Mouse (Mus musculus) megakaryocyte progenitor cell, adult 5-6 weeks (primary cell): ENCODE results near the gene Mtfmt. TPM values are rescaled to one million over a fixed set of nuclear protein-coding genes. Genes with fewer than 3 reads are reported as not detected.

Experiments
- ATAC-seq: replicated peaks from 2 replicates; pipeline ENCODE4 v1.8.0; 2016; ENCODE audit warnings: mild to moderate bottlenecking, moderate TSS enrichment, inconsistent platforms; ENCODE audit not compliant: poor library complexity
- total RNA-seq, 2 experiments: library from RNA; stranded (forward) in 1 of 2; stranded (reverse) in 1 of 2; fragments of 157-497, 149-512 nt in 1 of 2; fragments of 200-1000 nt in 1 of 2; gene quantifications; 2 replicates each; pipeline versions ENCODE4 v1.2.3 to v1.2.4; 2015 to 2017

The Mtfmt gene
- total RNA-seq (2015): 26.6 and 27.2 TPM in 2 replicates
- total RNA-seq (2017): 16.4 and 19.5 TPM in 2 replicates

DNA sequence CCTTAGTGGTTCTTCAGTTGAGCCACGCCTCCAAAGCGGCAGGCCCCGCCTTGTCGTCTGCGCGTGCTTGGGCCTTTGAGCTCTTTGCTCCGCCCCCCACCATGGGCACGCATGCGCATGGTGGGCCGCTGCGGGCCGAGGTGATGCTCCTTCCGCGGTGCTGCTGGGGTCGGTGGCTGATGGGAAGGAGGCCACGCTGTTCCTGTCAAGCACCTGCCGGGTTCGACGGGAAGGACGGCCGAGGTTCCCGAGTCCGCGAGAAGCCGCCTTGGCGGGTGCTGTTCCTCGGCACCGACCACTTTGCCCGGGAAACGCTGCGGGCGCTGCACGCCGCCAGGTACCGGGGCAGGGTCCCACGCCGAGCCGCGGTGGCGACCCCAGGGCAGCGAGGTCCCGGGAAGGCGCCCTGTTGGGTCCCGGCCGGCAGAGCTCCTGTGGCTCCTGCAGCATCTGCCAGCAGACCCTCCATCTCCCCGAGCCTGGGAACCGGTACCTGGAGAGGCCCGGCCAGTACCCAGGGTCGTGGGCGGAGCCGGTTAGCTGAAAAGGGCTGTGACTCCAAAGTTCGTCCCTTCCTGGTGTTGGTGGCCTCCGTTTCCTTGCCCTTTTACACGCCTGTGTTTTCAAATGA, at the start of gene Mtfmt:
Gene Mtfmt, plus strand, starts transcription at position 112 of the 631 bp plus-strand sequence.
- peak; percentile 96 for ATAC-seq

DNA sequence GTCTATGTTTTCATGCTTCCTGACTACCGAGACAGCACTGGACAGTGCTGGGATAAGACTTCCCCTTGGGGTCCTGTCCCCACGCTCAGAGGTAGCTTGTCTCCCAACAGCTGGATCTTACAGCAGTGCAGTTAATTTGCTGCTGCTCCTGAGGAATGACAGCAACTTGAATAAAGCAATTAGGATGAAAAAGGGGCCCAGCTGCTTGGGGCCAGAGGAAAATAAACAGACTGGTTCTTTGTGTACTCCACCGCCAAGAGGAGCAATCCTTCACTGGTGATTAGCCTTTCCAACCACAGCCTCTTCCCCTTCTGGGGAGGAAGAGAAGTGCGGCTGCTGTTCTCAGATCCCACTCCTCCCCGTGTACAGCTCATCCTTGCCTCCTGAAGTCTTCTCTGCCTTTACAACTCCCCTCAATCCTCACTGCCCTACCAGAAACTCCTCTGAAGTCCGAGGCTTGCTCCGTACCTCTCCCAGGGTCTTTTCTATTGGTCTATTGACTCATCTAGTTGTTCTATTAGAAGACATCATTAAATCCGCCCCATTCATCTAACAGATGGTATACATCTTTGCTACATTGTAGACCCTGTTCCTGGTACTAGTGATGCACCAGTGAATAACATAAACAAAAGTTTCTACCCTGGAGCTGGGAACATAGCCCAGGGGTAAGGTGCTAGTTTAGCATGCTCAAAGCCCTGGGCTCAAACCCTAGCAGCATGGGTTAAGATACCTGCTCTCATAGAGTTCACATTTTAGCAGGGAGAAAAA, 49.0 kb upstream of the Mtfmt start:
- ATAC-seq: no peak

DNA sequence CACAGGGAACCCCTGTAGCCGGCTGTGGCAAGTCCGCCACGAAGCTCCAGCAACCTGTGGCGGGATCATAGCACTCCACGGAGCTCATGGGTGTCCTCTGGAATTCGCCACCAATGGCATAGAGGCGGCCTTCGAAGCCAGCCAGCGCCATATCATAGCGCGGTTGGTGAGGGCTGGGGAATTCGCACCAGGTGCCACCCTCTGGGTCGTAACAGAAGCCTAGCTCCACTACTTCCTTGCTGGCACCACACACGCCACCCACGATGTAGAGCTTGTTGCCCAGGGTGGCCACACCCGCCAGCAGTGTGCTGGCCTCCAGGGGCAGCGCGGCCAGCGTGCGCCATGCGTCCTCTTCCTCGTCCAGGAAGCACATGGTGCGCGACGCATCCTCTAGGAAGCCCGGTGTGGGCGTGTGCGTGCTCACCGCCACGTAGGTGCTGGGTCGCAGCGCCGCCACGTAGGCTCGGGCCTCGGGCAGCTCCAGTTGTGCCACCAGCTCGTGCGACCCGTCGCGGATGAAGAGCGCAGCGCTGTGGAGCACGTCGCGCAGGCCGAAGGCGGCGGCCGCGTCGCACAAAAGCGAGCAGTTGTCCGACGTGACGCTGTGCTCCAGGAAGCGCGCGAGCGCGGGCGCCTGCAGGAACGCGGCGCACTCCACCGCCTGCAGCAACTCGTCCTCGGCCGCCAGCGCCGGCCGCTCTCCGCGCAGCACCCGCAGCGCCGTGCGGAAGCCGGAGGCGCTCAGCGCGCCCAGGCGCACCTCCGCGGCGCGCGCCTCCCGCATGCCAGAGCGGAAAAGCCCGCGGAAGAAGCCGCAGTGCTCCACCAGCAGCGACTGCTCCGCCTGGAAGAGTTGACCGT, 44.6 kb upstream of the Mtfmt start:
- ATAC-seq: peak; percentile 23; the same call in 1 of the 2 replicates

DNA sequence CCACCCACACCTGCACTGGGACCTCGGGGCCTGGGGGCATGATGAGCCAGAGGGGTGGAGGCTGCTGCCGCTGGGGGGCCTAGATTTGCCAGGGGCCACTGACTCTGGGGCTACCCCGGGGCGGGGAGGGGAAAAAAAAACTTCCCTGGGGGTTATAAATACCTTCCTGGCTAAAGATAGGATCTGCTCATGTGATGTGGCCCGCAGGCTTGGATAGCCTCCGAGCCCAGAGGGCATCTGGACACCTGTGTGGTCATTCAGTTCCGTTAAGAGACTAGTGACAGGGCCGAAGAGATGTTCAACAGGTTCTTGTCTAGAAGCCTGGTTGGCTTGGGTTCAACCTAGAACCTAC, 44.0 kb upstream of the Mtfmt start, which contains the start of gene Kbtbd13:
Gene Kbtbd13, minus strand, starts transcription at position 40 of the 352 bp plus-strand sequence.
- no peak for ATAC-seq

DNA sequence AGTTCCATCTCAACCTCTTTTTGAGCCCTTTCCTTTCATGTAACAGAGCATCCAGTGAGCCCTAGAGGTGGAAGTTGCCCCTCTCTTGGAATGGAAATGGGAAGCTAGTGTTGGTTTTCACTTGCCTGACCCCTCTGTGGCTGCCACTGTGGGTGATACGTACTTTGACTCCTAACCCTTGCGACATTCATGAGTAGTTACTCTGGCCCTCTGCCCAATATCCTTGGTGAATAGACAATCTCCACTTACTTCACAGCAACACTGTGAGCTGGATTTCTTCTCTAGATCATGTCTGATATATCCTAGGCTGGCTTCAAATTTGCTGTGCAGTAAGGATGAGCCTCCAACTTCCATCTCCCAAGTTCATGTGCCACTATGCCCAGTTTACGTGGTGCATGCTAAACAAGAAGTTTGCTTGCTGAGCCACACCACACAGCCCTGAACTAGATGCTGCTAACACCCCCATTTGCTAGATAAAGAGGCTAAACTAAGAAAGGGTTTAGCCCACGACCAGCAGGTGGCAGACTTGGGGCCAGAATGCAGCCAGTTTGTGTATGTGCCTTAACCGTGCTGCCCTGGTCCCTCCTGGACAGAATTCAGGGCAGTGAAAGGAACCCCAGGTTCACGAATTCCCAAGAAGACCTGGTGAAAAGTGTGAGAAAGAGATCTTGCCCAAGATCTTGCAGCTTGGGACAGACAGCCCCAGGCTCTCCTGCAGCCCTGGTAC, 42.8 kb upstream of the Mtfmt start:
- peak; percentile 90 for ATAC-seq

DNA sequence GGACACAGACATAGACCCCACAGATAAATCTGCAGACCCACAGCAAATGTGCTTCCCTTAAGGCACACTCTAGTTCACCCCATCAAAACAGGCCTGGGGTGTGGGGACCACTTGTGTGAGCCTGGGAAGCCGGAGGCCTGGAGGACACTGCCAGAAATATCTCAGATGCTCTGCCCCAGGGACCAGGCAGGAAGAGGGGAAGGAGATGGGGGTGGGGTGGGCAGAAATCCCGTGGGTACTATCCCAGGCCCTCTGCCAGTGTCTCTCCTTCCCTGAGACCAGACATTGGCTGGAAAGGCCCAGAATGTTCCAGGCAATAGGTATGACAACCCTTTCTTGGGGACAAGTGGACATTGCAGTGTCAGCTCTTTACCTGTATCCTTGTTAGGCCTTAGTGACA, 42.0 kb upstream of the Mtfmt start:
- ATAC-seq: no peak

DNA sequence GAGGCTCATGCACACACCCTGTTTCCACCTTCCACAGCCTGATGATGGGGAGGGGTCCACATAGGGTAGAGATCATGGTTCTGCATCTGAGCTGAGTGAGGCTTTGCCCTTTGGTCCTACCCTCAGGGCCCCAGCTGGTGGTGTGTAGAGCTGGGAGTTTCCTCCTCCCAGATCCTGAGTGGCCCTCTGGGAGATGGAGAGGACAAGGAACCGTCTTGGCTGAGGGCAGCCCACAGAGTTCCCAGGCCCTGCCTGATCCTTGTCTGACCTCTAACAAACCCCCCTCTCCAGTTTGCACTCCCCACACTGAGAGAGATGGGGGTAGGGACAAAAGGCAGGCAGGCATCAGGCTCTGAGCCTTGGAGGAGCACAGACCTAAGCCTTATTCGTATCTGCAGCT, 41.2 kb upstream of the Mtfmt start:
- ATAC-seq: no peak

DNA sequence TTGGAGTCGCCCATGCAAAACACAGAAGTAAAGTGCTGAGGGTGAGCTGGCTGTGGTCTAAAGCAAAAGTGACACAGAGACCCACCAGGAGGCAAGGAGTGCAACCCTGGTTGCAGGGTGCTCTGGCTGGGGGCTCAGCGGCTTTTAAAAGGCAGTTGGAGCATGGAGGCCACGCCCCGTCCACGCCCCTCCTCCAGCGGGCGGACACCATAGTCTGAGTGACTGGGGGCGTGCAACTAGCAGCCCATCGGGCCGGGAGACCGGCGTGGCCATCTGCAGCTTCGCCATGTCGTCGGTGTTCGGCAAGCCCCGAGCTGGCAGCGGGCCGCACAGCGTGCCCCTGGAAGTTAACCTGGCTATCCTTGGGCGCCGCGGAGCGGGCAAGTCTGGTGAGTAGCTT, 37.3 kb upstream of the Mtfmt start, which contains the start of gene Rasl12:
Gene Rasl12, plus strand, starts transcription at position 228 of the 400 bp plus-strand sequence.
- ATAC-seq: peak; percentile 94

DNA sequence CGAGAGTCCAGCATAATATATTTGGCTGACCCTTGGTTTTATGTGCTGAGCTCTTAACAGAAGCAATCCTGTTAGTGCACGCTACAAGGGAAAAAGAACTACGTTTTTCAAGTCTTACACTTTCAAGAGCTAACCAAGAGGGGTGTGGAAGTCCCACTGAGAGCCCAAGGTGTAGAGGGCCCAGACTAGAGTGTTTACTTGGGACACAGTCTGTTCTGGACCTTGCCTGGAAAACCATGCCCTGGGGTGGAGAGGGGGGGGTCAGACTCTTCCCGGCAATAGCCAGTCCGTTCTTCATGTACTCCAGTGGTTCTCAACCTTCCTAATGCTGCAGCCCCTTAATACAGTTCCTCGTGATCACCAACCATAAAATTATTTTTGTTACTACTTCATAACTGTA, 35.6 kb upstream of the Mtfmt start:
- ATAC-seq: no peak

DNA sequence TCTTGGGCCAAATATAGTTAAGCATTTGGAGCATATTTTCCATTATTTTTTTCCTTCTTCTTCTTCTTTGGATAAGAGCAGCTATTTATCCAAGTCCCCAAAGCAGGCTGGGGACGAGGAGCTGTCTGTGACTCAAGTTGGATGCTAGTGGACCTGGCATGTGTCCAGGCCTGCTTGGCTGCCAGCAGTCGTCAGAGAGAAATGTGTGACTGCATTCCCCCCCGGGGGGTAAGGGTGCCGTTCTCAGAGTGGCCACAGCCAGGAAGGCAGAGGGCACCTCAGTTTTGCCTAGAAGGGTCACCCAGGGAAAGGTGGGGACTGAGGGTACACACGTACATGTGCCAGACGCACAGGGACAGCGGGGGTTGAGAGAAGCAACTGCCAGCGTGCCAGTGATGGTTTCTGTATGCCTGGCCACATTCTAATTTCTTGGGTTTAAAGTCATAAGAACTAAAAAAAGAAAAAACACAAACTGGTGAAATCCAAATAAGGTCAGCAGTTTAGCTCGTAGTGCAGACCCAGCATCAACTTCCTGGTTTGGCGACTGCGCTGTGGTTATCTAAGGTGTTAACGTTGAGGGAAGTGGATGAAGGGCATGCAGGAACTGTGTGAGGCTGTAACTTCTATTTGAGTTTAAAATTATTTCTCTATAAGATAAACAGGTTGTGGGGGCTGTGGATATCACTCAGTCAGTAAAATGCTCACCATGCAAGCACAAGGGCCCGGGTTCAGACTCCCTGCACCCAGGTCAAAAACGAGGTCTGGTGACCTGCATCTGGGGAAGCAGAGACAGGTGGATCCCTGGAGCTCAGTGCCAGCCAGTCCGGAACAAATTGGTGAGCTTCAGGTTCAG, 31.0 kb upstream of the Mtfmt start:
- peak; percentile 44; the same call in 1 of the 2 replicates for ATAC-seq

DNA sequence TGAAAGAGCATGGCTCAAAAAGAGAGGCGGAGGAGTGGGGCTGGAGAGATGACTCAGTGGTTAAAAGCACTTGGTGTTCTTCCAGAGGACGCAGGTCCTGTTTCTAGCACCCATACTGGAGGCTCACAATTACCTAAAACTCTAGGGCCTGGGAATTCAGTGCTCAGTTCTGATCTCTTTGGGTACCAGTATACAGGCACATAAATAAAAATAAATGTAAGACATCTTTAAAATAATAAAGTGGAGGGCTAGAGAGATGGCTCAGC, 30.5 kb upstream of the Mtfmt start:
- no peak for ATAC-seq

DNA sequence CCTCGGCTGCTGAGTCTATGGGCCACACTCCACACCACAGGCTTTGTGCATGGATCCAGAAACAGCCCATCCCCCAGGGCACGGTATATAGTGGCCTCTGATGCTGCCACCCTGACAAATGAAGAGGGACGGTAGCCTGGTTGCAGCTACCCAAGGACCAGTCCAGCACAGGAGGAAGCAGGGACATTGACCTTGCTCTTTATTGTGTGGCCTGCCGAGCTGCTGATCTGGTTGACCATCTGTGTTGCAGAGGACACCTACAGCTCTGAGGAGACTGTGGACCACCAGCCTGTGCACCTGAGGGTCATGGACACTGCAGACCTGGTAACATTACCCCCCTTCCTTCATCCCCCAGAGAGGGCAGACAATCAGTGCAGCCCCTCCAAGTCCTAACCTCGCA, 28.3 kb upstream of the Mtfmt start:
- ATAC-seq: no peak

DNA sequence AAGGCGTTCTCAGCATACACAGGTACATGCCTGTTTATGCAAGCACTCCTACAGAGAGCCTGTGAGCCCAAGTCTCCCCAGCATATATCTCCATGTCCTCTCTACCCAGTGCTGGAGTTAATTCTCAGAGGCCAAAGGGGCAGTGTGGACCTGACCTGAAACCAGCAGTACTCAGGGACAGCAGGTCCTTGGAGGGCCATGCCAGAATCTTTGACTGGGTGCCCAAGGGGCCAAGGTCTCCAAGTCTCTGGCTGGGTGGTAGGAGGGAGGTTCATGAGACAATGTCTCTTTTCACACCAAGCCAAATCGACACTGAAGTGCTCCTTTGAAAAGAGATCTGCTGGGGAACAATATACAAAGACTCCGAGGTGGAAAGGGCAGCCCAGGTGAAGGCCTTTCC, 27.7 kb upstream of the Mtfmt start:
- no peak for ATAC-seq

DNA sequence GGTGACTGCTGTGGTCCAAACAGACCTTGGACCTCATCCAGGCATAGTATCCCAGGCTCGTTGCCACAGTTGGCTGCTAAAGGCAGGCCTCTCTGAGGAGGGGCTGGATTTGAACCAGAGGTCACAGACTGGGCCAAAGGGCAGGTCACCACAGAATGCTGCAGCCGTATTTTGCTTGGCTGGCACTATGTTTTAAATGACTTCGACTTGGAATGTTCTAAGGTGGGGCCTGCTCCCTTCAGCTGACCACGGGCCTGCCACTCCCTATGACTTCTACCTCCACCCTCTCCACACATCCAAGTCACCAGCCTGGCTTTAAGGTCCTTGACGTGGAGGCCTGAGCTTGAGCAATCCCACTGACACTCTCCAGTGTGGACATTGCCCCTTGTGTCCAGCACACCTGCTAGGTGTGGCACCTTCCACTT, 26.7 kb upstream of the Mtfmt start:
- ATAC-seq: no peak

DNA sequence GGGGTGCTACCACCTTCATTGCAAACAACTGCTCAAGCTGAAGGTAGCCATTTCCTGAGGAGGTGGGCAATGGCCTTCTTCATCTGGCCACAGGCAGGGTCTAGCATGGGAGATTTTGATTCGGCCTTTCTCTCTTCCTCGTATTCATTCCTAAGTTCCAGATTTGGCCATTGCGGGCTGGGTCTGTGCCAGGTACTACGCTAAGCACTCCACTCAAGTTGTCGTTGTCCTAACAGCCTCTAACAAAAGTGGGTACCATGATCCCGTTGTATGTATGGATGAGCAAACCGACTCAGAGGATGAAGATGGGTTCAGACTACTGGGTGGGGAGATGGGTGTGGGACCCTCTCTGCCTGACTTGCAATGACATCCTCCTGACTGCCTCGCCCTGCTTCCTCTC, 25.2 kb upstream of the Mtfmt start:
- ATAC-seq: no peak

DNA sequence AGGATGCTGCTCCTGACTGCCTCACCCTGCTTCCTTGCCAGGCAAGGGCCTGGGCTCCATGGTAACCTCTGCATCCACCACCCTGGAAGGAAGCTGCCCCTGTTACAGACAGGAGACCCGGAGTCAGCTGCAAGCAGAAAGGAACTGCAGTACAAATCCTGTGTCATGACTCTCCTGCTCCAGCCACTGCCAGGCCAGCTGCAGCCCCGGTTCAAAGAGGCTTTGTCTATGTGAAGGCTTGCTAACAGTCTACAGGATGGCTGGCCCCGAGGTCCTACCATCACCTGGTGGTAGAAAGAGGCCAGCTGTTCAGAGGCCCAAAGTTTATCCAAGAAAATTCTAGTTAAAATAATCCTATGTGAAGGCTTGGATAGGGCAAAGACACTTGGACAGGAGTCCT, 24.3 kb upstream of the Mtfmt start:
- ATAC-seq: no peak

DNA sequence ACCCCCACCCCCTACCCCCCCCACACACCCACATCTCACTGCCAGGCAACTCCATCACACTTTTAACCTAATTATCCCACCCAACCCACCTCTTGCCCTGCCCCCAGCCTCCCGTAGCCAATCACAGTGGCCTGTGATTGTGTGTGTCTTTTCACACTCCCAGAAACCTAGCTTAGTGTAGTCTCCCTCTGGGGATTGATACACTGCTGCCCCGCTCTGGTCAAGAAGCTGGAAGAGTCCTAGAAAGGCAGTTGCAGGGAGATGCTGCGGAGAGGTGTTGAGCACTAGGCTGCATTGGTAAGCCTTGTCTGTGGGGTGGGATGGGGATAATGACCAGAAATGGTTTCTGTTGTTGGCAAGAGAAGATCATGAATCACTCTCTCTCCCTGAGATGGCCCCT, 17.8 kb upstream of the Mtfmt start:
- no peak for ATAC-seq

DNA sequence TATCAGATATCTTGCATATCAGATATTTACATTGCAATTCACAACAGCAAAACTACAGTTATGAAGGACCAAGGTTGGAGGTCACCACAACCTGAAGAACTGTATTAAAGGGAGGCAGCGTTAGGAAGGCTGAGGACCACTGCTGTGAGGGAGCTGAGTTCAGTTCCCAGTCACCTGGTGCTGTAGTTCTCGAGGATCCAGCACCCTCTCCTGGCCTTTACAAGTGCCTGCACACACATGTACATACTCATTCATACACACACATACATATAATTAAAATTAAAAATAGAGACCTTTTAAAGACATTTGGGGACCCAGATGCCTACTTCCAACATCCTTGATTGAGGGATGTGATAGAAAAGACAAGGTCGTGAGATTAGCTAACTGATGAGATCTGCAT, 15.9 kb upstream of the Mtfmt start:
- ATAC-seq: no peak

DNA sequence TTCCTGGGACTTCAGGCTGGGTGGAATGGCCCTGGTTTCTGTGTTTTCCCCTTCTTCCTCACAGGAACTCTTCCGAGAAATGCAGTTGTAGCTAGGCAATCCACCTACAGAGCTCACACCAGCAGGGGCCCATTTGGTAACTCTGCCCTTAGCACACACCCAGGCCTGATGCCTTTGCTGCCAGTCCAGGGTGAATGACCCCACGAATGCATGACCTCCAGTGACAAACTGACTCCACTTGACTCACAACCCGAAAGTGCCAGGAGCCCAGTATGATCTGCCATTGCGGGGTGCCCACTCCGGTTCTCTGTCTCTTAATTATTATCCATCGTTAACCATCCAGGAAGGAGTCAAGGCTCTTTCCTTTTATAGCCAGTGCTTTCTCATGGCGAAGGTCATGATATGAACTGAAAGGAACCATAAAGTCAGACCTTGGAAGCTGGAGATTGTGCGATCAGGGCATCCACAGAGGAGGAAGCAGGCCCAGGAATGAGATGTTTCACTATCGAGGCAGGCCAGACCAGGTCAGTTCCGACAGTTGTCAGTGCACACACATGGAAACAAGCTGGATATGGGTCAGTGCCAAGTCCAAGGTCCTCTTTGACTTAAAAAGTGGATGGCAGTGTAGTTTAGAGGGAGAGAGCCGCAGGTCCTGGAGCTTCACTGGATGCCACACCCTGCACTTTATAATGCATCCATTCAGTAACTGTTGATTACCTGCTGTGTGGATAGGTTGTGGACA, 12.7 kb upstream of the Mtfmt start, which contains the start of gene Slc51b:
Gene Slc51b, minus strand, starts transcription at position 196 of the 742 bp plus-strand sequence.
- no peak for ATAC-seq
